Mouse (Mus musculus): Measurements from ENCODE around the gene Slc25a12. TPM values are rescaled to one million over a fixed set of nuclear protein-coding genes. Genes with fewer than 3 reads are reported as not detected.

The Slc25a12 gene
- total RNA-seq, 1 experiment from 2014 or later = 37.1 TPM

DNA sequence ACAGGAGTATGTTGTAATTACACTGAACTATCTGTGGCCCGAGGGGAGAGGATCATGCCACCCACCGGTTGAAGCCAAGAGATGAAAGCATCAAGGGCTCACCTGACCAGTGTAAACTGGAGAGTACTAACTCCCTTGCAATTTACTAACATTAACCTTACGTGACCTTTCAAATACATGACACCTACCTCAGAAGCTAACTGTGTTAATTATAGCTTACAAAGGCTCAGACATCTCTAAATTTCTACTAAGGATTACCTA, 15.9 kb downstream of the Slc25a12 start:
- ATAC-seq (replicated peaks; ENCODE audit: insufficient number of reproducible peaks, low FRiP score, low TSS enrichment, poor library complexity, severe bottlenecking) = no peak

DNA sequence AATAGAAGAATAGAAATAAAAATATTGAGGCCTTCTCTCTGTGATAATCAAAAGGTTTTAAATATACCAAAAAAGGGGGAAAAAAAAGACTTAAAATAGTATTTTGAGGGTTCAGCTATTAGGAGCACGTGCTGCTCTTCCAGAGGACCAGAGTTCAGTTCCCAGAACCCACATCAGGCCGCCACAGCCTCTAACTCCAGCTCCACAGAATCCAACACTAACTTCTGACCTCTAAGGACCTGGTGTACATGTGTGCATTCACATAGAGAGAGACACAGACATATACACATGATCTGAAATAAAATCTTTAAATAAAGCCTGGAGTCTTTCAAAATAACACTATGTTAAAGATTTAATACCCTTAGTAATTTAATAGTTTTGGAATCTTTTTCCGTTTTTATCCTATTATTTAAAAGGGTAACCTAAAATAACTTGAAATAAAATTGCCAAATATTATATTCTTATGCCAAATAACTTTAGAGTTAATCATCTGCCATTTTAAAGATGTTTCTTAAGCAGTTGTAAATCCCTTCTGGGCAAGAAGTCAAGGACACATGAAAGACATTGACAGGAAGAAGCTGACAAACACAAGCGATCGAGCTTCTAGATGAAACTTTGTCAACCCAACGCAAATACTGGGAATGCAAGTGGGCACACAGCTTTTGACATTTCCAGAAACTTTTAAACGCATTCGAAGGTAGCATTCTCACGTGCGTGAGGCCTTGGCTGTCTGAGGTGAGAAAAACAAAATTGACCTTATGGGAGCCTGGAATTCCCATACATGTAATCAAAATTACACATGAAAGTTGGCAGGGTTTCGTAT, 16.4 kb downstream of the Slc25a12 start:
- ATAC-seq (replicated peaks; ENCODE audit: insufficient number of reproducible peaks, low FRiP score, low TSS enrichment, poor library complexity, severe bottlenecking) = no peak

DNA sequence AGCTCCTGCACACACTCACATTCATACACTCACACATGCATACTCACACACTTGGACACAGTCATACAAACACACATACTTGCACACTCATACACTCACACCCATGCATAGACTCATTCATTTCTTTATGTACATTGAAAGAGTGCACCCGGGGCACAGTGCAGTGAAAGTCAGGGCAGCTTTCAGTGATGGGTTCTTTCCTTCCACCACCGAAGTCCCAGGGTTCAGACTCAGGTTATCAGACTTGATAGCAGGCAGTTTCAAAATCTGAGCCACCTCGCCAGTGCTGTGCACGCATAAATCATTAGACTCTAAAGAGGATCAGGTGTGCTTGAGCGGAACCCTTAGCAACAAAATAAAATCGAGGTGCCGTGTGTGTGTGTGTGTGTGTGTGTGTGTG, 17.4 kb downstream of the Slc25a12 start:
- ATAC-seq (replicated peaks; ENCODE audit: insufficient number of reproducible peaks, low FRiP score, low TSS enrichment, poor library complexity, severe bottlenecking) = no peak

DNA sequence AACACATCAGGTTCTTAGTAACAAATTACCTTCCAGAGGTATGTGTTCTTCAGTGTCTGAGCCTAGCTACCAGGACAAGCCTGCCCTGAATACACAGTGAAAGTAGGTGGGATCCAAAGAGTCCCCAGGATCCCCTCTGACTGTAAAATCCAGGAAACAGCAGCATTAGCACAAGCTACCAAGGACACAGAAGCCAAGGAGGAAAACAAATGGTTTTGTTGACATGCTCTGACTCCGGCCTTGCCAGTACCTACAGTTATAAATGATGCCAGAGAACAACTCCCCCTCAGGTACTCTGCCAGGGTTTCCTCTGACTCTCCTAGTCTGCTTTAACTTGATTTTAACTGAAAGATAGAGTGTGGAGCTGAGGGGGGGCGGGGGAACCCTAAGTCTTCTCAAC, 18.0 kb downstream of the Slc25a12 start:
- ATAC-seq (replicated peaks; ENCODE audit: insufficient number of reproducible peaks, low FRiP score, low TSS enrichment, poor library complexity, severe bottlenecking) = no peak

DNA sequence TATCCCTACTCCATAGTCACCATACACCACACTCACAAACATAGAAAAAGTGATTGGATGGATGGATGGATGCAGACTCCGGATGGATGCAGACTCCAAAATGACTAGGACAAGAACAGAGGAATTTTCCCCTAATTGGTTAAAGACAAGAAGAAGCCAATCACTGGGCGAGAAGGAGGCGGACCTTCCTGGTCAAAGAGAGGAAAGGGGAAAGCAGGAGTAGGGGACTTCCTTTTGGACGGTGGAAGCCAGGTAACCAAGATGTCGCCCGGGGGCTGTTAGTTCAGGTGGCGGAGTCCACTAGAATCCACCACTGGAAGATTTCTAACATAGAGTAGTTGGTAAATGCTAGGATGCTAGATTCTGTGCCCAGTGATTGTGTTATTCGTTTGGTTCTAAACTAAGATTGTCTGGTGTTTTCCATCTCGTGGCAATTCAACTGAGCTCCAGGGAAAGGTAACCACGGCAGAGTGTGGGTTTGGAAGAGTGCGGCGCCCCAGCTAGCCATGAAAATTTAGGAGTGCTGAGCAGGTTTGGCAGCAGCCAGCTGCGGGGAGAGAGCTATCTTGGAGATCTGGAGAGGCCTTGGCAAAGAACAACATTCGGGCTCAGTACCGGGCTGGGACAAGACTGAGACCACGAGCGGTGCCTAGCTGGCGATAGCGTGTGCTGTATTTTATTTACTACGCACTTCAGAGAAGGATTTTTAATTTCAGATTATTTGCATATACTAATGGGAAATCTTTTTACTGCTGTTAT, 19.6 kb downstream of the Slc25a12 start:
- ATAC-seq (replicated peaks; ENCODE audit: insufficient number of reproducible peaks, low FRiP score, low TSS enrichment, poor library complexity, severe bottlenecking) = no peak

DNA sequence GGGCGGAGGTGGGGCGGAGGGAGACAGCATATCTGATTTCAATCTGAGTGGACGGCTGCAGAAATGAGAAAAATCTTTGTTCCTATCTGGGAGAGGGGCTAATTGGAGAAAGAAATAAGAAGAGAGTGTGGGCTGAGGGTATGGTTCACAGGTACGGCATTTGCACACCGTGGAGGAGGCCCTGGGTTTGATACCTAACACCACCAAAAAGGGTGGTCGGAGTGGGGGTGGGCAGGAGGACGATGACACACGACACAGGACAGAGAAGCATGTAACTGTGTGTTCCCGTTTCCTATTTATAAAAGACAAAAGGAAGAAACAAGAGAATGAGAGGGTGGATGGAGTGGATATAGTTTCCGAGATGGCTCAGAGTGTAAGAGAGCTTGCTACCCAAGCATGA, 20.4 kb downstream of the Slc25a12 start:
- no peak for ATAC-seq (replicated peaks; ENCODE audit: insufficient number of reproducible peaks, low FRiP score, low TSS enrichment, poor library complexity, severe bottlenecking)

DNA sequence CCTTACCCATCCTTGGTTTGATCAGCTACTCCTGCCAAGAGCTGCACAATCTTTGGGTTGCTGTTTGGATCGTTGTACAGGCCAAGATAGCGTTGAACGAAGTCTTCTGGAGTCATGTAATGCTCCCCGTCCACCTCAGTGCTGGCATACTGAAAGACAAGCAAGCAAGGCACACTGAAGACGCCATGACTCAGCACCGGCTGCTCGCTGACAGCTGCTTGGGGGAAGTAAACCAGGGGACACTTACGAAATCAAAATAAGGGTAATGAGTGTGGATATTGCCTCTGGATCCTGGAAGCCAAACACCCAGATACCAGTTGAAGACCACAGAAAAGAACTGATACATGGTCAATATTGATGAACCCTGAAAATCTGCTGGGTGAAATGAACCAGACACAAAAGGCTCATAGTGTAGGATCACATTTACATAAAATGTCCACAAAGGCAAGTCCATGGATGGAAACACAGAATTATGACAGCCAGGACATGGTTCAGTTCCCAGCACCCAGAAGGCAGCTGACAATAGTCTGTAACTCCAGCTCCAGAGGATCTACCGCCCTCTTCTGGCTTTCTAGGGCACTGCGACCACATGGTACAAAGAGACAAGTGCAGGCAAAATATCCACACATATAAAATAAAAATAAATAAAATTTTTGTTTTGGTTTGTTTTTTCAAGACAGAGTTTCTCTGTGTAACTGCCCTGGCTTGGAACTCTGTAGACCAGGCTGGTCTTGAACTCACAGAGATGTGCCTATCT, 23.5 kb downstream of the Slc25a12 start:
- peak; percentile 79; the same call in 1 of the 2 replicates for ATAC-seq (replicated peaks; ENCODE audit: insufficient number of reproducible peaks, low FRiP score, low TSS enrichment, poor library complexity, severe bottlenecking)

DNA sequence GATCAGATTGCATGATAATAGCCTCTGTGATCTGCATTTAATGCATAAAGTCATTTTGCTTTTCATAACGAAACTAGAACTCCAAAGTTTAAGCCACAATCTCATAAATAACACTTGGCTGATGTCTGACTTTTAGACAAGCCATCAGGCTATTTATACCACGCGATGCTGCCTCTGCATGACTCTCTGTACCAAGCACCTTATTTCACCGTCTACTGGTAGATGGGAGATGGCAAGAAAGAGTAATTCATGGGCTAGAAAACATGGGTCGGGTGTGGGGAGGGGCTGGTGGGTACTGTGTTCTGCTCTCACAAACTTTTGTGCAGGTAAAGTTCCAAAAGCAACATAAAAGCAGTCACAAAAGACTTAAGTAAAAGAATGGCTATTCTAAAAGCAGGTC, 27.4 kb downstream of the Slc25a12 start:
- no peak for ATAC-seq (replicated peaks; ENCODE audit: insufficient number of reproducible peaks, low FRiP score, low TSS enrichment, poor library complexity, severe bottlenecking)

DNA sequence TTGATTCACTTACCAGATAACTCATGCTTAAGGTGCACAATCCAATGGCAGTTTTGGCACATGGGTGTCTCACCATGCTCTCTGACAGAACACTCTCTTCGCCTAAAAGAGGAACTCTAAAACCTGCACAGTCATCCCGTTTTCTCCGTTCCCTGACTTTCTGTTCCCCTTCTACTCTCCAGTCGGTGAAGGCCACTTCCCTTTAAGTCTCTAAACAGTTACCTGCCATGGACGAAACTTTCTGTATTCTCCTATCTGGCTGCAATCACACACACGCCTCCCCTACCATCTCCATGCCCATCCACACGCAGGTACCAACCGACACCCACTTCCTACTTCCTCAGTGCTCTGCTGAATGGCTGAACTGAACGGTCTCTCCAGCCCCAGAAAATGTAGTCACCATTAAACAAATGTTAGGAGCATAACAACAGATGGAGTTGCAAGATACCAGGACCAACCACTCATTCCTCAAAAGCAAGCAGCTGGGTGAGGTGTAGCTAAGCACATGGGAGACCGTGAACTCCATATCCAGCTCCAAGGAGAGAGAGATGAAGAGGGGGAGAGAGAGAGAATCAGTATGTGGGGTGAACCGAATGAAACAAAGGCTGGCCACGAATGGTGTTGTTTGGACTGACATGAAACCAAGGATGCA, 29.3 kb downstream of the Slc25a12 start:
- ATAC-seq (replicated peaks; ENCODE audit: insufficient number of reproducible peaks, low FRiP score, low TSS enrichment, poor library complexity, severe bottlenecking) = peak; percentile 96

DNA sequence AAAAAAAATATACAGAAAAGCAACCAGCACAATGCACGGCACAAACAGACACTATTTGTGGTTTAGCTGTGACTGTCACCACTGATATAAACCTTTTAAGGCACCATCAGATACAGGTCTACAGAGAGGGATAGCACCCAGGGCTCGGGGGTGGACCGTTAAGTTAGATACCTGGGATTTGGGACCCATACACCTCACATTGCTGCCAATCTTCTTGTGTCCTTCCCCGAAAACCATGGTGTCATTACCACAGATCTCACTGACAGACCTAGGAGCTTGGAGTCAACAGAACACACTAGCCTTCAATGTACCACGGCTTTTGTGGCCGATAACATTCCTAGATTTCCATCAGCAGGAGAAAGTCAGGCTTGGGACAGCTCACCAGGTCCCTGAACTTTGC, 30.9 kb downstream of the Slc25a12 start:
- no peak for ATAC-seq (replicated peaks; ENCODE audit: insufficient number of reproducible peaks, low FRiP score, low TSS enrichment, poor library complexity, severe bottlenecking)

DNA sequence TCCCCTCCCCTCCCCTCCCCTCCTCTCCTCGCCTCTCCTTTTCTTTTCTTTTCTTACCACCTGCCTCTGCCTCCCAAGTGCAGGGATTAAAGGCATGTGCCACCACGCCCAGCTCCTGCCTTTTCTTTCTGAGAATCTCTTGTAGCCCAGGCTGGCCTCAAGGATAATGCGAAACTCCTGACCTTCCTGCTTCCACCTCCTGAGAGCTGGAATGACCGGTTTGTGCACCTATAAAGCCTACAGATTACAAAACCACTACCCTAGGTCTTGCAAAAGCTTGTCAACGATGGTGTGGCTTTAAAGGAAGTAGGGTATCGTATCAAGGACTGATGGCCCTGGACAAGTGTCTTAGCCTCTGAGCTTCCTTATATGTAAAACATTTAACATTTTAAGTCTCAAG, 31.3 kb downstream of the Slc25a12 start:
- ATAC-seq (replicated peaks; ENCODE audit: insufficient number of reproducible peaks, low FRiP score, low TSS enrichment, poor library complexity, severe bottlenecking) = peak; percentile 45; the same call in 1 of the 2 replicates

DNA sequence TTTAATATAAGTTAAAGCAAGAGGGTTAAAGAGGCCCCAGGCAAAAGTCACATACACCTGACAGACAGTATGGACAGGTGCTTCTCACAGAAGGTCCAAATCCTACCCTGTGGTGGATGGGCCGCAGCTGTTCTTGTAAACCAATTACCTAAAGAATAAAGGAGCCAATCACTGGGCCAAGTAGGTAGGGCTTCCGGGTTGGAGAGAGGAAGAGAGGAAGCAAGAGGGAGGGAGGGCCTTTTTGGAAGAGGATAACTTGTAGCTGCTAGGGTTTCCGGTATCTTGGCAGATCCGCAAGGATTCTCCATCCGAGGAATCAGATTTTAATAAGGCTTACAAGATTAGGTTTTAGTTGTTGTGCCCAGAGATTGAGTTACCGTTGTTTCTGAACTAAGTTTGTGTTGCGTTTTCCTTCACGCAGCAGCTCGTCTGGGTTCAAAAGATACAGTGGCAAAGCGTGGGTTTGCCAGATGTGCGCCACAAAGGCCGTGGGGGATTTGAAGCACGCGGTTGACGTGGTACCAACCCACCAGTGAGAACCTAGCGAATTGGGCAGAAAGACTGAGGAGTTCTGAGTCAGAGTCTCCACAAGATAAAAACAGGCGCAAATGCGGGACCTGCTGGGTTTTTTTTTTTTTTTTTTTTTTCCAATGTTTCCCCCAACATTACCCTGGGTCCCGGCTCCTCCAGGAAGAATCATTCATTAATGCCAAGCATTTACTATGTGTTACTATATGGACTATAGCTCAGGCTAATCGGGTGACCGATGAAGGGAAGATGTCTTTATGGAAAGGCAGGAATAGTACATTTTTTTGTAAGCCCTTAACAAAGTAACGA, 33.3 kb downstream of the Slc25a12 start:
- ATAC-seq (replicated peaks; ENCODE audit: insufficient number of reproducible peaks, low FRiP score, low TSS enrichment, poor library complexity, severe bottlenecking) = no peak

DNA sequence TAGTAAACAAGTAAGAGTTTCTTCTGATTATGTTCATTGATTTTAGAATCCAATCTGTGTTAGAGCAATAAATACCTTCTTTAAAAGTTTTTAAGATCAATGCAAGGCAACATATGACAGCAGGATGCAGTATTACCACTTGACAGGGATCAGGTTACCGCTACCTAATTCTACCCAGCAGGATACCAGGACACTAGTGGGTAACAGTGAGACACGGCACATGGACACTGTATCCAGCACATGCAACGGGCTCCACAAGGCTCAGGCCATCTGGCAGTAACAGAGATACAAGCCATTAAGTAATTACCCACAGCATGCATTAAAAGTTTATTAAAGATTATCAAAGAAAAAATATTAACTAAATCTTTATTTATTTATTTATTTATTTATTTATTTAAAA, 37.8 kb downstream of the Slc25a12 start:
- ATAC-seq (replicated peaks; ENCODE audit: insufficient number of reproducible peaks, low FRiP score, low TSS enrichment, poor library complexity, severe bottlenecking) = no peak

DNA sequence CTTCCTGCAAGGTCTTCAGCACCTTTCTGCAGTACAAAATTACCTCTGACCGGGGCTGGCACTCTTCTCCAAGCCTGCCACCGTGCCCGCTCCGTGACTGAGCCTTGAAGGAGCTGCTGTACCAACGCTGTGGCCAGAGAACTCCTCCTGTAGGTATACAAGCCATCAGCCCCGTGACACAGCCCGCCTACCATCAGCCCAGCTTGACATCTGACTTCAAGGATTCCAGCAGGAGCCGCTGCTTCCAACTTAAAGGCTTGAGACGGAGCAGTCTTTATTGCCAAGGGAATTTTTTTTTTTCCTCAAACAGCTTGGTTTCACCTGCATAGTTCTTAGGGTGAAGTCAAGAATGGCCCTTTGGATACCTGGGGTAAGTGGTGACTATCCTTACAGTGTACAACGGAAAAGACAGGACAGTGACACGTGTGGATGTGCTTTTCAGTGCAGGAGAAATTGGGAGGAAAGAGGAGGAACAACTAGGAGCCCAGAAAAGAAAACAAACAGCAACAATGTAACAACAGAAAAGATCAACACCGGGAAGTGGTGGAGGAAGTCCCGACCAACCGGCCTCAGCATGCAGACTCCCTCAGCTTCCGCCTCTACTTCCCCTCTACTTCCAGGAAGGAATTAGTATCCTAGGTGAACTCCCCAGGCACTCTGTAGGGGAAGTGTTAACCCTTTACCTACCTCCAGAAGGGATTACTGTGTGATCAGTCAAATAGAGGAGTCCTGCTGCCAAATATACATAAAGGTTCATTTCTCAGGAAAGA, 39.0 kb downstream of the Slc25a12 start:
- no peak for ATAC-seq (replicated peaks; ENCODE audit: insufficient number of reproducible peaks, low FRiP score, low TSS enrichment, poor library complexity, severe bottlenecking)

DNA sequence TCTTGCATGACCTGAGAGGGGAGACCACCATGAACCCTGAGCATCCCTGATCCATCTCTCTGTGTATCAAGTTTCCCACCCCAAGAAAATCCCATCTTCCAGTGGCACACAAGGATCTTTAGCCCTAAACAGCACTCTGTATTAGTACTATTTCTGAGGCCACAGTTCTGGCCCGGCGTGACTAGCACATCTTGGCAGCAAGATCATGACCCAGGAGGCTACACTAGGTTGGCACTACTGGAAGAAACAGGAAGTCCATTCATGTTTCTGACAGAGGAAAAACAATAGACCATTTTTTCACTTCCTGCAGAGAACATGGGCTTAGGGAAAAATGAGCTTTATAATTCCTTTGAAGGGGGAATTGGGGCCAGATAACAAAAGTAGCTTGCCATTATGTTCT, 39.8 kb downstream of the Slc25a12 start:
- no peak; the same call in 1 of the 2 replicates for ATAC-seq (replicated peaks; ENCODE audit: insufficient number of reproducible peaks, low FRiP score, low TSS enrichment, poor library complexity, severe bottlenecking)

DNA sequence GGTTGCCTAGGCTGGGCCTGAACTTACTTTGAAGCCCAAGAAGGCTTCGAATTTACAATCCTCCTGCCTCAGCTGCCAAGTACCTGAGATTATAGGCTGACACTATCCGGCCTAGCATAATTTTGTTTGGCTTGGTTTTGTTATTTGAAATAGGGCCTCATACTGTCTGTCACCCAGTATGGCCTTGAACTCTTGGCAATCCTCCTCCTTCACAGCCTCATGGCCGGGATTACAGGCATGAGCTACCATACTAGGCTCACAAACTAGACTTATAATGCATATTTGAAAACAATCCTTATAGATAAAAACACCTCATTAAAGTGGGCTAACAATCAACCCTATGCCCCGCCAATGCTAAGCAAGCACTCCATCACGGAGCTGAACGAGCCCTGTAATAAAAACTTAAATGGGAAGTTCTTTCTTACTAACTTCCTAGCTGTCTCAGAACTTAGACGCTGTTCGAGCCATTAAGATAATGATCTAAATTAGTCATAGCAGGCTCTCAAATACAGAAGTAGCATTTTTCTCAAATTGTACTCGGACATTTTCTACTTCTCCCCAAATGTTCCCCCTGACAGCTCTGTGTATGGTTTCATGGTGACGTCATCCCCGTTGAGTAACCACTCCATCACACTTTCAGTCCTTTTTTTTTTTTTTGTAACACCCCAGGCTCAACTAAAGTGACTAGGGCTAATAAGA, 40.6 kb downstream of the Slc25a12 start:
- ATAC-seq (replicated peaks; ENCODE audit: insufficient number of reproducible peaks, low FRiP score, low TSS enrichment, poor library complexity, severe bottlenecking) = peak; percentile 93

DNA sequence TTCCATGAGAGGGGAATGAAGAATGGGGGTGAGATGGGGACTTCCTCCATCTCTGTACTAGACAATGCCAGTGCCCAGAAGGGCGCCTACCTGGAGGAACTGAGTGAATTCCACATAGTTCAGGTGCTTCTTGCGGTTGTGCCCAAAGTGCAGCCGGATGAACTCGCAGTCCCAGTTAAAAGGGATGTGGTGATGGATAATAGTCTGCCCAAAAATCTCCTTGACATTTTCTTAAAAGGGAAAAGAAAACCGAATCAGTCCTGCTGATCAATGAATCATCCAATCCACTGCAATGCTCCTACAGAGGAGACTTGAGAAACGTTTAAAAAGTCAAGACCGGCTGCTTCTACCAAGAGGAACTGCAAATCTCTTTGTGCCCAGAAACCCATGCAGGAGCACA, 43.7 kb downstream of the Slc25a12 start:
- ATAC-seq (replicated peaks; ENCODE audit: insufficient number of reproducible peaks, low FRiP score, low TSS enrichment, poor library complexity, severe bottlenecking) = no peak

Data from monocyte, adult 5-6 weeks (primary cell).